Mouse (Mus musculus) stomach, postnatal 0 days (tissue): ENCODE results near the gene Nsl1.

Experiments
- CTCF ChIP-seq: IDR thresholded peaks from 2 replicates; pipeline ENCODE4 v1.5.1; 2016; ENCODE audit warnings: antibody characterized with exemption, low read depth, mild to moderate bottlenecking, moderate library complexity
- EP300 ChIP-seq: optimal IDR thresholded peaks from 2 replicates; pipeline ENCODE3; 2016; ENCODE audit warnings: antibody characterized with exemption

DNA sequence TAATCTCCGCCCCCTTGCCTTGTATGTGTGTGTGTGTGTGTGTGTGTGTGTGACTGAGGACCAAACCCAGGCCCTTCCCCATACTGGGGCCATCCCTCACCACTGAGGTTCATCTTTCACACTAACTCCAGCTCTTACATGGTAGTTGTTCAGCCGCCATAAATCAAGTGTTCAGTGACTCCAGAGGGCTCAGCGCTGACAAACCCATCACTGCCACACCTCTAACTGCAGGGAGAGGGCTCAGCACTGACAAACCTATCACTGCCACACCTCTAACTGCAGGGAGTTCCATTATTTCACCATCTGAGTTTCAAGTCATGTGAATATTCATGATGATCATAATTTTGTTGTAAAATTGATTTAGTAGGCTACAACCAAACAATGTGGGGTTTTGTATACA, 9.3 kb upstream of the Nsl1 start:
- TF ChIP-seq EP300 (no peak), CTCF (no peak)
